Mouse (Mus musculus) ES-E14 (cell line): ENCODE measurements around the gene Anxa6.

Experiments used
- CHD2 ChIP-seq: IDR thresholded peaks from 2 replicates; pipeline ENCODE4 v1.6.1; 2014; ENCODE audit warnings: mild to moderate bottlenecking, low read depth, low read length, inconsistent platforms
- ZC3H11A ChIP-seq: IDR thresholded peaks from 2 replicates; pipeline ENCODE4 v1.6.1; 2012; ENCODE audit warnings: low read depth, mild to moderate bottlenecking, inconsistent platforms, low read length, borderline replicate concordance

DNA sequence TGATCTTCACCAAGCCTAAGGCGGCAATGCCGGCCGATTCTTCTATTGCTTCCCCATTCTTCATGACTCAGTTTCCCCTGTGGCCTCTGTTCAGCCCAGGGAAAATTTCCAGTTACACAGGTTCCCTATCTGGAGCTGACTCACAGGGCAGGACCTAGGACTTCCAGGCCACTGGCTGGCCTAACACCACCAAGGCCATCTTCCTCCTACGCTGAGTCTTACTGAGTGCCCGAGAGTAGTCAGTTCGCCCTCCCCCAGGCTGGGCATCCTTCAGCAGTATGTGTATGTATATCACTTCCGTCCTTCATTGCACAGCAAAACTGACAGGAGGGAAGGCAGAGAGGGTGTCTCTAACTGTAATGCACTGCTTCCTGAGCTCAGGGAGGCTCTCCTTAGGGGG, 99.0 kb downstream of the Anxa6 start:
- TF ChIP-seq CHD2 (no peak), ZC3H11A (no peak)
